Mouse (Mus musculus): ENCODE data around the gene Nfatc3. TPM values are rescaled to one million over a fixed set of nuclear protein-coding genes. Genes with fewer than 3 reads are reported as not detected.

Nfatc3 gene
- total RNA-seq, 2 experiments from 2014 or later: 39.1 to 47.7 TPM

- DNase-seq: no peak
Observed at GRCm38 (mm10) chr8:106056455-106056982, 2.1 kb upstream of the Nfatc3 start.

DNA sequence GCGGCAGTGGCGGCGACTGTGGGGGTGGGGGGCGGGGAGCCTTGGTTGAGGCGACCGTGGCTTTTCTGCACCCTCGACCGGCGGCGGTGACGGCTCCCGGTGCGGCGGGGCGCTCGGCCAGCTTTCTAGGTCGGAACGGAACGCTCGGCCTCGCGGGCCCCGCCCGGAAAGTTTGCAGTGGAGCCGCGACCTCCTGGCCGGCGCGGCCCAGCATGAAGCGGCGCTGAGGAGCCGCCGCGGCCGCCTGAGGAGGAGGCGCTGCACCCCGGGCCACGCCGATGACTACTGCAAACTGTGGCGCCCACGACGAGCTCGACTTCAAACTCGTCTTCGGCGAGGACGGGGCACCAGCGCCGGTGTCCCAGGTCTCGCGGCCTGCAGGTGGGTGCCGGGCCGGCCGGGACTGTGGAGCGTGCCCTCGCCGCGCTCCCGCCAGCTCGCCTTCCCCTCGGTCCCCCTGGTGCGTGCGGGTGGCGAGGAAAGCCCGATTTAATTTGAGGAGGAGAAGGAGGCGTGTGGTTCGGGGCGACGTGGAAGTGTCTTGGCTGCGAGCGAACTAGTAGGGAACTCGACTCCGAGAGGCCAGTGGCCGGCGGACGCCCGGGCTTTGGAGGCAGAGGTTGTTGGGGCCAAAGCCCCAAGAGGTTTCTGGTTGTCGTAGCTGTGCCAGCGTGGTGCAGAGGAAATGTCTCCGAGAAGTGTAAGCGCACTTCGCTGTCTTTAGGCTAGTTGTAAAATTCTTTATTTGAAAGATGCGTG lies 1.2 kb downstream of the Nfatc3 start:
- peak; percentile 76 for DNase-seq

DNA sequence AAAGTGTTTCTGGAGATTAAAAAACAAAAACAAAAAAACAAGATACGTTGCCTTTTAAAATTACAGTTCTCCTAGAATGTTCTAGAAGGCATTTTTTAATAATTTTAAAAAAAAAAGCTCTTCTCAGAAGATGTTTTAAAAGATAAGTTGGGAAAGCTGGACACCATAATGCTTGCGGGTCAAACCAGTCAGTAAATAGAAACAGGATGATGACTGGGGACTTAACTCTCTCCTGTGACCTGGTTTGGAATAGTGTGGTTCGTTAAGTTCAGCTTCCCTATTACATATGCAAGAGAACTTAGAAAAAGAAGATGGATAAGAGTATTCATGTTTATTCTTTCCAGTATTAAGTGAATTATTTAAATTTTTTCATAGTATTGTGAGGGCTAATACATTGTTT lies 1.9 kb downstream of the Nfatc3 start:
- no peak for DNase-seq

GRCm38 (mm10) chr8:106061686-106062085 lies 3.0 kb downstream of the Nfatc3 start:
- DNase-seq: no peak

- DNase-seq: no peak
Observed at GRCm38 (mm10) chr8:106063046-106063445, 4.4 kb downstream of the Nfatc3 start.

- no peak for DNase-seq
Observed at GRCm38 (mm10) chr8:106066721-106067120, 8.1 kb downstream of the Nfatc3 start.

DNA sequence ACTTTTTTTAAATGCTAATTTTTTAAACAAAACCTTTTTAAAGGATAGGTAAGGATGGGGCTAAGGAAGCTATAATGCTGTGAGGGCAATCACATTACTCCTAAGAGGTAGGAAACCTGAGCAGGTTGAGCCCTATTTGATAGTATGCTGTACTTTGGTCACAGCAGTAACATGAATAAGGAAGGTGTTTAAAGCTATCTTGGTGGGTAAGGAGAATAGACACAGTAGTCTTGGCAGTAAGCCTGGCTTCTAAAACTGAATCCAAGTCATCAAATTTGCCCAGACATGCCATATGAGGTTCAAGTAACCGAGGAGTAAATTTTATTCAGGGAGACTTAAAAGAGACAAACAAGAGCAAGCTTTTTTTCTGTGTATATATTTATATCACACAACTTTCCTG lies 10.9 kb downstream of the Nfatc3 start:
- no peak for DNase-seq

DNA sequence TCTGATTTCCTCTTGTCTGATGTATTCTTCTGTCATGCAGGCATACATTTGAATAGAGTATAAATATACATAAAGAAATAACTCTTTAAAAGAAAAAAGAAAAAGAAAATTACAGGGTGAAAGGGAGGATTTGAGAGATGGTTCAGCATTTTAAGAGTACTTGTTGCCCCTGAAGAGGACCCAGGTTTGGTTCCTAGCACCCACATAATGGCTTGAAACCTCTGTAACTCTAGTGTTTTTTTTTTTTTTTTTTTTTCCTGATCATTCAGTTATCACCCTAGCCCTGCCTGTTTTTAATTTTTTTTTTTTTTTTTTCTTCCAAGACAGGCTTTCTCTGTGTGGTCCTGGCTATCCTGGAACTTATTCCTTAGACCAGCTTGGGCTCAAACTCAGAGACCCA lies 13.5 kb downstream of the Nfatc3 start:
- DNase-seq: no peak

- peak; percentile 52 for DNase-seq
Observed at GRCm38 (mm10) chr8:106074236-106074635, 15.6 kb downstream of the Nfatc3 start.

- no peak for DNase-seq
Observed at GRCm38 (mm10) chr8:106074659-106075058, 16.0 kb downstream of the Nfatc3 start.

- DNase-seq: peak; percentile 78
Observed at GRCm38 (mm10) chr8:106075161-106075862, 16.7 kb downstream of the Nfatc3 start.

DNA sequence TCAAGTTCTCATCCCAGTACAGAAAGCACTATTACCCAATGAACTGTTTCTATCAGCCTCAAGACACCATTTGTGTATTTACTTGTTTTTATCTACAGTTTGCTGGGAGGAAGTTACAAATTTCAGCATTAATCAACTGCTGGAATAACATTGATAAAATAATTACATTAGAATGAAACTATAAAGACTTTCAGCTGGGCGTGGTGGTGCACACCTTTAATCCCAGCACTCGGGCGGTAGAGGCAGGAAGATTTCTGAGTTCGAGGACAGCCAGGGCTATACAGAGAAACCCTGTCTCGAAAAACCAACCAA lies 17.2 kb downstream of the Nfatc3 start:
- no peak for DNase-seq

- DNase-seq: peak; percentile 52
Observed at GRCm38 (mm10) chr8:106076612-106077011, 18.0 kb downstream of the Nfatc3 start.

DNA sequence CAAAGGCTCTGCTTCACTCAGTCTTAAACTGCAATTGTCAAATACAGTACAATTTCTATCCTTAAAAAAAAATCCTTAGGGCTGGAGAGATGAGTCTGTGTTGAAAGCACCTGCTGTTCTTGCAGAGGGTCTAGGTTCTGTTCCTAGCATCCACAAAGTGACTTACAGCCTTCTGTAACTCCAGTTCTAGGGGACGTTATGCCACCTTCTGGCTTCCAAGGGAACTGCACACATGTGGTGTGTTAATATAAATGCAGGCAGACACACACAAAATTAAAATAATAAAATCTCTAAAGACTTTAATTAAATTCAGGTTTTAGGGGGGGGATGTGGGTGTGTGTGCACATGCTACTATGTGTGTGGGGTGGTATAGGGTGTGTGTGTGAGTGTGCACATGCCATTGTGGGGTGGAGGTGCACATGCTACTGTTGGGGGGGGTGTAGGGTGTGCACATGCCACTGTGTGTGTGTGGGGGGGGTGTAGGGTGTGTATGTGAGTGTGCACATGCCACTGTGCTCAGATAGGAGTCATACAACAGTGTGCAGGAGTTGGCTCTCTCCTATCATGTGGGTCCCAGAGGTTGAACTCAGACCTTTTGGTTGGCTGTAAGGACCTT lies 18.9 kb downstream of the Nfatc3 start:
- no peak for DNase-seq

DNA sequence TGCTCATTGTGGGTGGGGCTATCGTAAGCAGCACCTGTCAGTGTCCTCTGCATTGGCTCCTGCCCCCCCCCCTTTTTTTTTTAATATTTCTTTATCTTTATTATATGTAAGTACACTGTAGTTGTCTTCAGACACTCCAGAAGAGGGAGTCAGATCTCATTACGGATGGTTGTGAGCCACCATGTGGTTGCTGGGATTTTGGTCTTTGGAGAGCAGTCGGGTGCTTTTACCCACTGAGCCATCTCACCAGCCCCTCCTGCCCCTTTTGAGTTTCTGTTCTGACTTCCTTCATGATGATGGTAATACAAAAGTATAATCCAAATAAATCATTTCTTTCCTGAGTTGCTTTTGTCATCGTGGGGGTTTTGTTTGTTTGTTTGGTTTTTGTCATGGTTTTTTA lies 43.7 kb downstream of the Nfatc3 start:
- DNase-seq: no peak

GRCm38 (mm10) chr8:106103888-106104287 lies 45.2 kb downstream of the Nfatc3 start:
- DNase-seq: no peak

- no peak for DNase-seq
Observed at GRCm38 (mm10) chr8:106106193-106106592, 47.6 kb downstream of the Nfatc3 start.

DNA sequence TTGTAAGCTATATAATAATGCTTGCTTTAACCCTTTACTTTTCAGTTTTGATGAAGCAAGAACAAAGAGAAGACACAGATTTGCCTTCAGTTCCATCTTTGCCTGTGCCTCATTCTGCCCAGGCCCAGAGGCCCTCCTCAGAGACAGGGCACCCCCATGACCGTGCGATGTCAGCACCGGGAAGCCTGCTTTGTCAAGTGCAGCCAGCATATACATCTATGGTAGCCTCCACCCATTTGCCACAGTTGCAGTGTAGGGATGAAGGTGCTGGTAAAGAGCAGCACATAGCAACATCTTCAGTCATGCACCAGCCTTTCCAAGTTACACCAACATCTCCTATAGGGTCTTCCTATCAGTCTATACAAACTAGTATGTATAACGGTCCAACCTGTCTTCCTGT lies 49.4 kb downstream of the Nfatc3 start:
- no peak for DNase-seq

DNA sequence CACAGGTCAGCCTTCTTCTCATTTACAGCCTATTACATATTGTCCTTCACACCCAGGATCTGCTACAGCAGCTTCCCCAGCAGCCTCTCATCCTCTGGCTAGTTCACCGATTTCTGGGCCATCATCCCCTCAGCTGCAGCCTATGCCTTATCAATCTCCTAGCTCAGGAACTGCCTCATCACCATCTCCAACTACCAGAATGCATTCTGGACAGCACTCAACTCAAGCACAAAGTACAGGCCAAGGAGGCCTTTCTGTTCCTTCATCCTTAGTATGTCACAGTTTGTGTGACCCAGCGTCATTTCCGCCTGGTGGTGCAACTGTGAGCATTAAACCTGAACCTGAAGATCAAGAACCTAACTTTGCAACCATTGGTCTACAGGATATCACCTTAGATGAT lies 50.1 kb downstream of the Nfatc3 start:
- DNase-seq: no peak

DNA sequence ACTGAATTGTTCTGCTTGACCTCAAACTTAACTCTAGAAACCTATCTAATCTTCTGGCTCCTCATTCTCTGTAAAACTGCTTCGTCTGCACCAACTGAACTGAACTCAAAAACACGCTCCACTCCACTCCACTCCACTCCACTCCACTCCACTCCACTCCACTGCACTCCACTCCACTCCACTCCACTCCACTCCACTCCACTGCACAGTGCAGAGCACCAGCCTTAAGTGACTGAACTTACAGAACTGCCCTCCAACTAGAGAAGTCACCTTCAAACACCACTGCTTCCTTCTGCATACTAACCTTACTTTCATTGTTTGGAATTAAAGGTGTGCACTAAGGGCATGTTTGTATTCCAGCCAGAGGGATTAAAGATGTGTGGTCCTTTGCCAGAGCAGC lies 53.4 kb downstream of the Nfatc3 start:
- no peak for DNase-seq

DNA sequence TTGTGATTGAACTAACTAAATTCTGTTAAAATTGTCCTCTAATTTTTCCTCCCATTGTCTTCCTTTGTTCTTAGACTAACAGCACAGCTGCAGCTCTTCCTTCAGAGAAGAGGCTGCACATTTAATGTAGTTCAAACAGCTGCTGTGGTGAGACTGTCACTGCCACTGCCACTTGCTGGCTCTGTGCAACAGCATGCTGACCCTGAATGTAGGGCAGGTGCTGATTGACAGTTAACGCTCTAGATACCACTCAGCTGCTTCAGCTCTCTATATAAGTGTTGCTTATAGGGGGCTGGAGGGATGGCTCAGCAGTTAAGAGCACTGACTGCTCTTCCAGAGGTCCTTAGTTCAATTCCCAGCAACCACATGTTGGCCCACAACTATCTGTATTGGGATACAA lies 53.9 kb downstream of the Nfatc3 start:
- no peak for DNase-seq

- DNase-seq: no peak
Observed at GRCm38 (mm10) chr8:106115897-106116296, 57.3 kb downstream of the Nfatc3 start.

DNA sequence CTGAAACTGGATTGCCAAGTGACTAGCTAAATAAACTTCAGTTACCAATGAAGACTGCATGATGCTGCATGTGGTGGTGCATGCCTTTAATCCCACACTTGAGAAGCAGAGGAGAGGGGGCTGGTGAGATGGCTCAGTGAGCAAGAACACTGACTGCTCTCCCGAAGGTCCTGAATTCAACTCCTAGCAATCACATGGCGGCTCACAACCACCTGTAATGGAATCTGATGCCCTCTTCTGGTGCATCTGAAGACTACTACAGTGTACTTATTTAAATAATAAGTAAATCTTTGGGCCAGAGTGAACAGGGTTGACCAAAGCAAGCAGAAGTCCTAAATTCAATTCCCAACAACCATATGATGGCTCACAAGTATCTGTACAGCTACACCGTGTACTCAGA lies 64.8 kb downstream of the Nfatc3 start:
- DNase-seq: no peak

All from adrenal gland, postnatal 10 days (tissue).